Mouse (Mus musculus): ENCODE results near the gene Tbc1d1. TPM values are rescaled to one million over a fixed set of nuclear protein-coding genes. Genes with fewer than 3 reads are reported as not detected.
A peak's percentile ranks its signal among the peaks of the same experiment; 100 is the strongest.

Tbc1d1 gene
- total RNA-seq, 2 experiments from 2014 or later = 16.2 to 20.2 TPM

DNA sequence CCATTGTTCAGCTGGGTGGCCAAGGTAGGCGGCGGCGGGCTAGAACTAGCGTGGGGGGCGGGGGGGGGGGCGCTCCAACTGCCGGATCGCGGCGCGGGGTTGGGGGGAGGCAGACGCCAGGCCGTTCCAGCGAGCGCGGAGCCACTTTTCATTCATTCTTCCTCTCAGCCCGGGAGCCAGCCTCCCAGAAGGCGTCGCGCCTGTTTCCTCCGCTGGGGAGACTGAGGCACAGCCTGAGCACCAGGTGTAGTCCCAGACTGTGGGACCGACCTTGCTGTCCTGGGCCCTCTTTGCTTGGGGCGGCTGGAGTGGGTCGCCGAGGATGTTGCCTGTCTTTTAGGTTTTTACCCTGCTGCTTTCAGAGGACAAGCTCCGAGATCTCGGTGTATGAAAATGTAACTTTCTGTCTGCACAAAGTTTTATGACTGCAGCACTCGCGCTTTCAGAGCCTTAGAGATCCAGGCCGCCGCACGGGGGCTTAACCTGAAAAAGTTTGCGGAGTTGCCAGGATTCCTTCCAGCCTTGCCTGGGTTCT, 74.5 kb downstream of the Tbc1d1 start:
- intact Hi-C loops (cut with DNase I) = no loop called here
- no peak for DNase-seq (ENCODE audit: low spot score in 2 of 2)

DNA sequence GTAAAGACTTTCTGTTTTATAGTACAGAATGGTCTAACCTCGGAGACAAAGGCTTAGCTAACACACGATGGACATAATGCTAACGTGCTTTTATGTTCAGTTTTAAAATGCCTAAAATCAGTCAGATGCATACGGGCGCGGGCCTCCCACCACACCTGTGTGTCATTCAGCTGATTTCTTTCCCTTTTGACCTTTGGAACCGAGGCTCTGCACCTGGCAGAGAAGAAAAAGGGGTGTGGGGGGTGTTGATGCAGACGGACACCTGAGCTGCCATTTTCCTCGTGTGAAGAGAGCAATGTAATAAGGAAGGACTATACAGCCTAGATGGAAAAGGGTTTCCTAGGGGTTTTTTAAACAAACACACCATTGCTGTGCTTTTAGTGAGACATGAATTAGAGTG, 76.8 kb downstream of the Tbc1d1 start:
- intact Hi-C loops (cut with DNase I) = no loop called here
- DNase-seq (ENCODE audit: low spot score in 2 of 2) = no peak

DNA sequence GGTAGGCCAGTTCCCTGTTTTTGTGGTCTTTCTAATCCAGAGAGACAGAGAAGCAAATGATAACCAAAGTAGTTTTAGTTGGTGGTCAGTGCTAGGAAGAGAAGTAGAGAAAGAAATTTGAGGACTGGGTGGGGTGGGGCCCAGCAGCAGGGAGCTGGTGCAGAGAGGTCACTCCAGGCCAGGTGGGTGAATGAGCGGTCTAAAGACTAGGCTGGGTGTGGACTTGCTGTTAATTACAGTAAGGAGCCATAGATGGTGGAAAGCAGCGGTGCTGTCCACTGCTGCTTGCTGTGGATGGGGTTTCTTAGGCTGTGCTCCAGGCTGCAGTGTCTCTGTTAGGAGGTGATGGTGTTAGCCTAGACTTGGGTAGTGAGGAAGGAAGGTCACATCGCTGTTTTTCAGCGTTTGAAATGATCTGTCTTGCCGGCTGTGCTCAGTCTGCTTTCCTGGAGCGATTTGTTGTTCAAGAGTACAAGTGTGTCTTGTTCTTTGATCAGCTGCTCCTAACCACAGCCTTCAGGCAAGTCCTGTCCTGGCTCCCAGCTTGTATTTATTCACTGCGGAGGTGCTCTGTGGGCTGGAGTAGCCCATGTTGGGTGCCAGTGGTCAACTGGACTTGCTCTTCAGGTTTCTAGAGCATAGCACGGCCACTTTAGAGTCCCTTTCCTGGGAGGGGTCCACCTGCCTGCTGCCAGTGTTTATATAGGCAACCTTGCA, 78.3 kb downstream of the Tbc1d1 start:
- intact Hi-C loops (cut with DNase I) = no loop called here
- no peak for DNase-seq (ENCODE audit: low spot score in 2 of 2)

DNA sequence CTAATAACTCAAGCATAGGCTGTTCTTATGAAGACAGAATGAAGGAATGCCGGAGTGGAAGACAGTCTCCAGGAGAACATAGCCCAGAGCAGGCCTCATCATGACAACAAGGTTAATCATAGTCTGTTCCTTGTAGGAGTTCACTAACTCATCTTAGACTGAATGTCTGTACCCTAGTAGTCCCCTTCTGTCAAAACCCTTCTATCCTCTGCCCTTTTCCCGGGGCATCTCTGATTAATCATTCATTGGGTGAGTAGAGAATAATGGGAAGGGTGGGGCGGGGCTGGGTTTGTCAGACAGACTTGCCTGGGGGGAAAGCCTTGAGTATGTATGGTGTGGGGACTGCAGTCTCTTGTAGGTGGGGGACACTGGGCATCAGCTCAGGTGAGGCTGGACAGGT, 79.1 kb downstream of the Tbc1d1 start:
- DNase-seq (ENCODE audit: low spot score in 2 of 2) = no peak
- intact Hi-C loops (cut with DNase I) = no loop called here

DNA sequence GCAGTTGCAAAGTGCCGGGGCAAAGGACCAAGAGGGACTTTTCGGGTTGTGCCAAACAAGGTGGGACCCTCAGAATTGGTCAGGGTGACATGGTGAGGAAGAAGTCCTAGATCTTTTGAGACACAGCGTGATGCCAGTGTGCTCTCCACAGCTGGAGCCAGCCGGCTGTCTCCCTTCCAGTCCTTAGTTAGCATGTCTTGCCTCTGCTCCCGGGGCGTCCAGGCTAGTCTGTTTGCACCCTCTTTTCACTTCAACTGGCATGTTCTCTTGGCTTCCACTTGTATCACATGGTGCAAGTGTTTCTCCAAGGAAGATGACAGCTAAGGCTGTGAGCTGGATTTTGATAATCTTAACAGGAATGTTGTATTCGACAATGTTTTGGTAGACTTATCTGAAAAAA, 80.5 kb downstream of the Tbc1d1 start:
- peak in 1 of 2 experiments; percentile 18 for DNase-seq (ENCODE audit: low spot score in 2 of 2)
- intact Hi-C loops (cut with DNase I) = no loop called here

DNA sequence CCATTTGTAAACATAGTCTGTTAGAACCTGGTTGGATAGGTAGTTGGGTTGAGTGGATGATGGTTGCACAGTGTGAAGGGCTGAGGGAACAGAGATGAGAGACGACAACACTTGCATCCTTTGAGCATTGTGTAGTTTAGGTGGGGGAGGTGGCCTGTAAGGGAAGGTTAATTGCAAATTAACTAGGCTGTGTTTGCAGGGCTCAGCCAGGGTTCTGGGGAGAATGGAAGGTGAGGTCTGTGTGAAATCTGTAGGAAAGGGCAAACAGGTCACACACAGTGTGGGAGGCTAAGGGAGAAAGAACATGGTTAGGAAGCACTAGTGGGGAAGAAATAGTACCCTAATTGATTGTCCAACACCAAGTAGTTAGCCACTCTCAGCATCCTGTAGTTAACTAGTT, 81.2 kb downstream of the Tbc1d1 start:
- no peak for DNase-seq (ENCODE audit: low spot score in 2 of 2)
- intact Hi-C loops (cut with DNase I) = no loop called here

- intact Hi-C loops (cut with DNase I) = no loop called here
- DNase-seq (ENCODE audit: low spot score in 2 of 2) = no peak
Observed at GRCm38 (mm10) chr5:64237693-64238092, 81.6 kb downstream of the Tbc1d1 start.

DNA sequence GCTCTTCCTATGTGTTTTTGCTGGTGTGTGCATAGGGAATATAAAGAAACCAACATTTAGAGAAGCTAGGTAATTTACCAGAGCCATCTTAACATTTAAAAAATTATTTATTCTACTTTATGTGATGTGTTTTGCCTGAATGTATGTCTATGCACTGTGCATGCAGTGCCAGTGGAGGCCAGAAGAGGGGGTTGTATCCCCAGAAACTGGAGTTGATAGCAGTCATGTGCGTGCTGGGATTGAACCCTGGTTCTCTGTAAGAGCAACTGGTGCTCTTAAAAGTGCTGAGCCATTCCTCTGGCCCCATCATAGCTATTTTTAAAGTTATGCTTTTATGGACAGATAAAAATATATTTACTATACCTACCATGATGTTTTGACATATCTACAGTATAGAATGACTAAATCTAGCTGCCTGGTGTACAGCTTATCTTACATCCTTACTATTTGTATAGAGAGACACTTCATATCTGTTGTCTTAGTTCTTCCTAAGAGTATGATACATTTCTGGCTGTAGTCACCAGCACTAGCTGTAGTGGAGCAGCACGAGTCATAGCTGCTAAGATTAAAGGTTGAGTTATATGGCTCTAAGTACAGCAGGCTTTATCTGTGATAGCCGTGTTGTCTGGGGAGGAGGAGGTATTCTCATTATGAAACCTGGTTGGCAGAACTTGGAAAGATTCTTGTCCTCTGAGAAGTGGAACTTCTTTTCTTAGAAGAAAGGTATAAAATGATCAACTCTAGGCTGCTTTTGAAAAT, 83.0 kb downstream of the Tbc1d1 start:
- intact Hi-C loops (cut with DNase I) = no loop called here
- no peak for DNase-seq (ENCODE audit: low spot score in 2 of 2)

DNA sequence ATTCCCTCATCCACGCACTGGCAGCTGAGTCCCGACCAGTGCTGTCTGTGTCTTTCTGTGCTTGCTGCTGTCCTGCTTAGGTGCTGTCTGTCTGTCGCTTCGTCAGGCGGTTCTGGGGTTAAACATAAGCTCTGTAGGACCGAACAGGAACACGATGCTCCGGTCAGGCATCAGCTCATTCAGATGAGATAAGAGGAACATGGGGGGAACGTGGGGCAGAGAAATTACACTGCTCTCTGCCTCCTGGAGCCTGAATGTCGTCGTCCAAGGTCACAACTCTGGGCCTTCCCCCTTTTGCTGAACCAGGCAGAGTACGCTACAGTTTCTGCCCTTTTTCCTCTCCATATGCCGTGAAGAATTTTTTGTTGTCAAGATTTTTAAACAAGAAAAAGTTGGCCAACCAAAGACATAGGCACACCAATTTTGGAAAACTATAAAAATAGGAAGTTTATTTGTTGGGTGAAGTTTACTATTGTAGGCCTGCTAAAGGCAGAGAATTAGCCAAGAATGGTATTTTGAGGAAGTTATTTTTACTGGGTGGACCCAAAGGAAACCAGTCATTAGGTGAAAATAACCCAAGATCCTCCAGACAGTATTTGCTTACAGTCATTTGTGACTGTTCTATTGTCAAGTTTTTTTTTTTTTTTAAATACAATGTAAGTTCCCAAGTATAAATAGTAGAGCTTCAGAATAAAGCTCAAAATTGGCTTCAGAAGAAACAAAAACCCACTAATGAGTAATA, 85.0 kb downstream of the Tbc1d1 start:
- intact Hi-C loops (cut with DNase I) = no loop called here
- DNase-seq (ENCODE audit: low spot score in 2 of 2) = no peak

DNA sequence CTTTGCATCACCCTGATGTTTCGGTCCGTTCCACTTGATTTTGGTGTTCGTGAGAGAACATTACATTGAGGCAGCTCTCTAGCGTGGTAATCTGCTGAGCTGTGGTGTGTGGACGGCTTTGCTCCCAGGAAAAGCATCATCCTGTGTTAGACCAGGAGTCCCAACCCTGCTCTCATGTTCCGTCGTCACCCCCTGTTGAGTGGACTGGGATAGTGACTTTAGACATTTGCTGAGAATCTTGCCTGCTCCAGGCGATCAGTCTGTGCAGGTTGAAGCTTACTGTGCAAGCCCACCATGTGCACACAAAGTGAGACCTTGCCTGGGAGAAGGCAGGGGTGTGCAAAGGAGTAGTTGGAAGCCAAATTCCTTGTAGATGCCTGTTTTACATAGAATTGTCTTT, 85.8 kb downstream of the Tbc1d1 start:
- no peak for DNase-seq (ENCODE audit: low spot score in 2 of 2)
- intact Hi-C loops (cut with DNase I) = no loop called here

DNA sequence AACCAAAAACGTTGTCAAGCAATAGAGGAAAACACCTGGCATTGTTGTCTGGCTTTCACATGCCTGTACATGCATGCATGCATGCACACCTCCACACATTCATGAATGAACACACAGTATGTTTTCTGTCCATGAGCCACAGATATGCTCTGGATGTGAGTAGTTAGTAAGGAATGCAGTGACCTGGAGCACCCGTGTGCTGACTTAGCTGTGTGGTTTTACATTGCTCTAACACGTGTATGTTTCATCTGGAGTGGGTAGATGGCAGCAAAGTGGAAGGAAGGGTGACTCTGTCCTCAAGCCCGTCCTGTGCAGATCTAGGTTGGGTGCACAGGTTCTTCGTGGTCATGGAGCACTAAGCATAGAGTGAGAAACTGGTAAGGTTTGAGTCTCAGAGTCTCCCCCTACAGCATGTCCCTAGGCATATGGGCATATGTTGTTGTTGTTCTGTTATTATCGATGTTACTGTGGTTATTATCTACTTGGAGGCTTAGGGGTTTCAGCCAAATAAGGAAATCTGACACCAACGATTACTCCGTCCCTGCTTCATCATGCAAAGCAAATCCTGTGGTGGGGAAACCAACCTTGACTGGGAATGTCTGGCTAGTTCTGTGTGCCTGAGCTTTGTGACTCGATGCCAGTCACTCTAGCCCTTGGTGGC, 86.8 kb downstream of the Tbc1d1 start:
- intact Hi-C loops (cut with DNase I) = no loop called here
- no peak for DNase-seq (ENCODE audit: low spot score in 2 of 2)

DNA sequence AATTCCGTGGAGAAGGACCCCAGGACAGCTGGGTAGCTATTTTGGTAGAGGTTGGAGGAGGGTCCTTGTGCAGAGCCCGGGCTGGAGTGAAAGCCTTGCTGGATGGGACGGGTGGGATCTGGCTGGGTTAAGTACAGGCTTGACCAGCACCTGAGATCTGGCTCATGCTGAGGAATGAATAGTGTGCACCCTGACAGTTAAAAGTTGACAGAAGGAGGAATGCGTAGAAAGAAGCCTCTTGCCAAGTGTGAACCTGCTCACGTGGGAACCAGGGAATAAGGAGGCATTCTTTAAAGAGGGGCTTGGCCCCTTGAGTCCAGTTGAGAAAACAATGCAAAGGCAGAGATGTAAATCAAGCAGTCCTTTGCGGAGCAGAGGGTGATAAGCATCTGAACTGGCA, 87.6 kb downstream of the Tbc1d1 start:
- intact Hi-C loops (cut with DNase I) = no loop called here
- no peak for DNase-seq (ENCODE audit: low spot score in 2 of 2)

DNA sequence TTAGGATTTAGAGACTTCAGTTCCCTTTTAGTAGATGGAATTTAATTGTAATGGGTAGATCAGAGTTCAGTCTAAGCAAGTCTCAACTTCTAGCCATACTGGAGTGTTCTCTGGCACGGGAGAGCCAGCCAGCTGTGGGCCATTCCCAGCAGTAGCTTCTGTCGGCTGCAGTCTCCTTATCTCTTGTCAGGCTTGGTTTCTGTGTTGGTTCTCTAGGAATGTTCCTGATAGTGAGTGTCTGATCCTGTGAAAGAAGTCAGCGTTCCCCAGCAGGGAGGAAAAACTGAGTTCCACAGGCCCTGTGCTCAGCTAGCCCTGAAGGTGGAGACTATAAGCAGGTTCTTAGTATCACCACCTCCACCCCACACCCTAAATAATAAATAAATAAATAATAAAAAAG, 88.2 kb downstream of the Tbc1d1 start:
- intact Hi-C loops (cut with DNase I) = no loop called here
- DNase-seq (ENCODE audit: low spot score in 2 of 2) = no peak

GRCm38 (mm10) chr5:64244745-64245144, 88.6 kb downstream of the Tbc1d1 start:
- DNase-seq (ENCODE audit: low spot score in 2 of 2) = no peak
- intact Hi-C loops (cut with DNase I) = no loop called here

DNA sequence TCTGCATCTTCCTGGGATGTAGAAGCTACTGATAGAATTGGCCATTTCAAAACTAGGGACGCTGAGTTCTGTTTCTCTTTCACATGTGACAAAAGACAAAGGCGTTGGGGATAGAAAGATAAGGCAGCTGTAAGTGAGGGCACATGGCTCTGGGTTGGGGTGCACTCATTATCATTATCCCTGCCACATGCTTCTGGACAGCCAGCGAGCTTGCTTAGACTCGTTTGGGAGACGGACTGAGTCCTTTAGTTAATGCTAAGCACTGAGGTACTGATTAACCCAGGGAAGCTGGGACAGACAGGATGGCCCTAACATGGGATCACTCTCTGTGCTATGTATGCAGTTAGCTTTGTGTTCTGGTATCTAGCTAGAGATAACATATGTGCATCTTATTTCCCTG, 95.3 kb downstream of the Tbc1d1 start:
- intact Hi-C loops (cut with DNase I) = no loop called here
- DNase-seq (ENCODE audit: low spot score in 2 of 2) = no peak

- intact Hi-C loops (cut with DNase I) = no loop called here
- DNase-seq (ENCODE audit: low spot score in 2 of 2) = no peak
Observed at GRCm38 (mm10) chr5:64254278-64254677, 98.2 kb downstream of the Tbc1d1 start.

- no peak for DNase-seq (ENCODE audit: low spot score in 2 of 2)
- intact Hi-C loops (cut with DNase I) = no loop called here
Observed at GRCm38 (mm10) chr5:64254988-64255387, 98.9 kb downstream of the Tbc1d1 start.

DNA sequence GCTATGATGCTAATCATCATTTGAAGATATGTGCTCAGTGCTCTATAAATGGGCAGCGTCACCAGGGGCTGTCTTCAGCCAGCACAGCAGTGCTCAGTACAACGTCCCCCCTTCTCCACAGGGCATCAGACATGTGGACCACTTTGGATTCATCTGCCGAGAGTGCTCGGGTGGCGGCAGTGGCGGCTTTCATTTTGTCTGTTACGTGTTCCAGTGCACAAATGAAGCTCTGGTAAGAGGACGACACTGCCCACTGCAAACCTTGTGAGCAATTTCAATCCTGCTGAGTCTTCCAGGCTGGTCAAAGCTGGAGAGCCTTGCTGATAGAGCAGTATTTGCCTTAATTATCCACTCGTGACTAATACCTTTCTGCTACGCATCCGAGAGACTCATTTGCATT, 107.2 kb downstream of the Tbc1d1 start:
- intact Hi-C loops (cut with DNase I) = no loop called here
- no peak for DNase-seq (ENCODE audit: low spot score in 2 of 2)

DNA sequence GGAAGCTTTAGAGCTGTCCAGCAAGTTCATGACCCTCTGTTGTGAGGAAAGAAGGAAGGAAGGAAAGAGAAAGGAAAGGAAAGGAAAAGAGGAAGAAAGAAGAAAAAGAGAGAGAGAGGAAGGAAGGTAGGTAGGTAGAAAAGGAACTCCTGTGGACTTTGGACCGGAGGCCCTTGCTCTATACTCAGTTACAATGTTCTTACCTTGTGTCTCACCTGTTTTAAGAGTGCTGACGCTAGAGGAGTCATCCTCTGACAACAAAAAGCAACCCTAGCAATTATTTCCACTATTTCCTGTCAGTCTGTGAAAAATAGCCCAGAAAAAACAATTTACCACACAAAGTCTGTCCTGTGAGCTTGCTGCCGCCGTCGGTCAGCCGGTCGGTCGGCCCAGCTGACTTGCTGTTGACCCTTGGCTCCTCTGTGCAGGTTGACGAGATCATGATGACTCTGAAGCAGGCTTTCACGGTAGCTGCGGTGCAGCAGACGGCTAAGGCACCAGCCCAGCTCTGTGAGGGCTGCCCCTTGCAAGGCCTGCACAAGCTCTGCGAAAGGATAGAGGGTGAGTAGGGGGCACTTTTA, 107.9 kb downstream of the Tbc1d1 start:
- no peak for DNase-seq (ENCODE audit: low spot score in 2 of 2)
- intact Hi-C loops (cut with DNase I) = loop anchor here (2.0 kb wide), 2 partner anchors 61 to 357 kb away; no protein-coding TSS in a partner anchor
